11 mouse cellular contexts compared by ENCODE assay signal in genomic region chr17:79326868-79327376, GRCm38 (mm10). TPM values are rescaled to one million over a fixed set of nuclear protein-coding genes. Genes with fewer than 3 reads are reported as not detected.
DNase-seq lines count a peak whose midpoint lies in the region; ATAC-seq and TF ChIP-seq lines count a peak whose summit lies in the region.
"Had no signal": no experiment of that assay in that cellular context is flagged by ENCODE, and none has a peak within 500 bp of the region (broad histone marks: within the 10 kb centered on the region; RNA-seq: fewer than 3 reads in every experiment).

No protein-coding gene starts in this region.

- H3K27me3 ChIP-seq in midbrain, embryonic 16.5 days (ENCODE audit: control insufficient read depth, insufficient read depth, low read depth, low read length) = no peaks in the 10 kb centered on the region
- H3K27me3 ChIP-seq: heart, embryonic 12.5 days had no signal

- DNase-seq in brain, embryonic 14.5 days (ENCODE audit: low read depth) = peak; percentile 63
- peak; percentile 17 to 48 for DNase-seq in layer of hippocampus, adult 2 months (ENCODE audit: low spot score in 2 of 2)
- DNase-seq in lung, postnatal 14 days = no peak
- no peak for DNase-seq in thymus, postnatal 14 days
- DNase-seq: thymus, postnatal 36 days had no signal

- no peak overlapping the region for H3K9ac ChIP-seq in midbrain, embryonic 16.5 days (ENCODE audit: low read depth, low read length)
- H3K9ac ChIP-seq: heart, embryonic 12.5 days had no signal

- ATAC-seq in midbrain, embryonic 16.5 days = peak; percentile 86
- no peak for ATAC-seq in CD4-positive, CD25-positive, alpha-beta regulatory T cell, adult 4 months
- ATAC-seq: intestine, embryonic 16.5 days; lung, postnatal 0 days had no signal

- no peaks in the 10 kb centered on the region for H3K36me3 ChIP-seq in midbrain, embryonic 16.5 days (ENCODE audit: control insufficient read depth, insufficient read depth, low read length)
- H3K36me3 ChIP-seq: heart, embryonic 12.5 days had no signal

- H3K4me2 ChIP-seq in midbrain, embryonic 16.5 days (ENCODE audit: low read length) = no peak overlapping the region
- H3K4me2 ChIP-seq: heart, embryonic 12.5 days had no signal

- no peak for TF ChIP-seq POLR2A in brain, embryonic 14.5 days (IDR thresholded peaks at IDR 0.05; ENCODE audit: borderline replicate concordance, extremely low read depth, insufficient read depth, insufficient read length, poor library complexity, severe bottlenecking)
- TF ChIP-seq POLR2A in cortical plate, adult 2 months (IDR thresholded peaks at IDR 0.05; ENCODE audit: extremely low read depth, insufficient read depth, low read length) = no peak

- peaks cover 6% of the 10 kb centered on the region for H3K4me1 ChIP-seq in cortical plate, adult 2 months (ENCODE audit: control insufficient read depth, insufficient read depth, low read length)
- H3K4me1 ChIP-seq in midbrain, embryonic 16.5 days (ENCODE audit: control insufficient read depth, insufficient read depth, low read length) = peaks cover 10% of the 10 kb centered on the region
- H3K4me1 ChIP-seq: heart, embryonic 12.5 days had no signal

- peak overlapping the region; percentile 55; the same call in 1 of the 2 replicates for H3K27ac ChIP-seq in cortical plate, adult 2 months (ENCODE audit: insufficient read depth, low read length)
- H3K27ac ChIP-seq in layer of hippocampus, adult 2 months = peak overlapping the region; percentile 83
- peak overlapping the region; percentile 61 for H3K27ac ChIP-seq in midbrain, embryonic 16.5 days (ENCODE audit: low read length)

- H3K9me3 ChIP-seq in midbrain, embryonic 16.5 days (replicated peaks; ENCODE audit: control insufficient read depth, low read length, poor library complexity, severe bottlenecking) = no peaks in the 10 kb centered on the region
- H3K9me3 ChIP-seq: heart, embryonic 12.5 days had no signal

- WGBS in midbrain, embryonic 16.5 days = 68% methylated on average over 4 of the region's 4 CpGs

- no peak for TF ChIP-seq CTCF in brain, embryonic 14.5 days (IDR thresholded peaks at IDR 0.05; ENCODE audit: borderline replicate concordance, extremely low read depth, insufficient read depth, insufficient read length)
- no peak for TF ChIP-seq CTCF in cortical plate, adult 2 months (IDR thresholded peaks at IDR 0.05; ENCODE audit: extremely low read depth, insufficient read depth, low read length)
- no peak for TF ChIP-seq CTCF in layer of hippocampus, adult 2 months (conservative IDR thresholded peaks at IDR 0.05)

- H3K4me3 ChIP-seq in cortical plate, adult 2 months (ENCODE audit: insufficient read depth, low read length) = no peak overlapping the region
- no peak overlapping the region for H3K4me3 ChIP-seq in layer of hippocampus, adult 2 months
- no peak overlapping the region for H3K4me3 ChIP-seq in midbrain, embryonic 16.5 days (ENCODE audit: low read depth, low read length)
- H3K4me3 ChIP-seq: heart, embryonic 12.5 days had no signal

RNA-seq across cellular contexts. Expression of gene Cdc42ep3, which starts 28.0 kb away (rescaled TPM):
- 25.6 and 27.9 TPM in 2 replicates for polyA plus RNA-seq in brain, embryonic 14.5 days (2012; rRNA removed)
- polyA plus RNA-seq in cortical plate, adult 2 months (2012; rRNA removed) = 15.7 and 19.5 TPM in 2 replicates
- total RNA-seq in layer of hippocampus, adult 2 months (2021) = 1 to 10 TPM; 5.5 to 6.1 TPM
- polyA plus RNA-seq in midbrain, embryonic 16.5 days (2015; fragmentation: Nextera tagmentation; extraction: Ambion mirVana) = 49.4 and 49.7 TPM in 2 replicates
- polyA plus RNA-seq in CD4-positive, CD25-positive, alpha-beta regulatory T cell, adult 4 months (2017; shearing (Covaris generic)) = 10 to 100 TPM; 32.2 to 35.2 TPM

Comparison
In these comparisons a context has a peak if more than half of its experiments do, and no peak if none do; other contexts are left out.
1. DNase-seq: peak in brain, embryonic 14.5 days (single experiment) and layer of hippocampus, adult 2 months (2 of 2); none in lung, postnatal 14 days (single experiment) and thymus, postnatal 14 days (single experiment).
2. Peak in every context shown above with its lines, with median percentiles within 50 percentile points of each other: H3K27ac ChIP-seq.